Mouse (Mus musculus) kidney, postnatal 0 days (tissue): ENCODE results near the gene Prdm12. TPM values are rescaled to one million over a fixed set of nuclear protein-coding genes. Genes with fewer than 3 reads are reported as not detected.

Experiments used
- ATAC-seq: fragments of 200-750 bp; cut with Nextera tagmentation; replicated peaks from 2 replicates; pipeline ENCODE4 v1.8.0; 2017; ENCODE audit warnings: low read depth, moderate number of reproducible peaks, moderate TSS enrichment, moderate library complexity; ENCODE audit not compliant: low FRiP score
- DNase-seq: peaks from one replicate; pipeline ENCODE4 v3.0.0-alpha.2; 2016; ENCODE audit warnings: low spot score
- H3K27ac ChIP-seq: fragments of 300-500 bp; sonication (generic); 2 replicates; pipeline ENCODE4 v1.5.1; 2014; ENCODE audit warnings: mild to moderate bottlenecking
- H3K27me3 ChIP-seq: fragments of 300-500 bp; sonication (generic); 2 replicates; pipeline ENCODE4 v1.6.1; 2014; ENCODE audit warnings: low read length, mixed read lengths; ENCODE audit not compliant: insufficient read depth
- H3K36me3 ChIP-seq: fragments of 300-500 bp; sonication (generic); 2 replicates; pipeline ENCODE4 v1.6.1; 2014; ENCODE audit warnings: low read length, mixed read lengths; ENCODE audit not compliant: insufficient read depth
- H3K4me1 ChIP-seq: fragments of 300-500 bp; sonication (generic); replicated peaks from 2 replicates; pipeline ENCODE4 v1.6.1; 2014; ENCODE audit warnings: antibody characterized with exemption, low read length, mixed read lengths; ENCODE audit not compliant: insufficient read depth
- H3K4me2 ChIP-seq: fragments of 300-500 bp; sonication (generic); 2 replicates; pipeline ENCODE4 v1.6.1; 2014; ENCODE audit warnings: mild to moderate bottlenecking, low read length, moderate library complexity, mixed read lengths
- H3K4me3 ChIP-seq: fragments of 300-500 bp; sonication (generic); replicated peaks from 2 replicates; pipeline ENCODE4 v1.5.1; 2014; ENCODE audit warnings: low read depth, low read length
- H3K9ac ChIP-seq: fragments of 300-500 bp; sonication (generic); 2 replicates; pipeline ENCODE4 v1.6.1; 2014; ENCODE audit warnings: low read depth, low read length
- H3K9me3 ChIP-seq: fragments of 300-500 bp; sonication (generic); replicated peaks from 2 replicates; pipeline ENCODE4 v1.6.1; 2016; ENCODE audit warnings: low read length, inconsistent platforms, mixed read lengths
- CTCF ChIP-seq: IDR thresholded peaks from 2 replicates; pipeline ENCODE4 v1.5.1; 2016; ENCODE audit warnings: antibody characterized with exemption, low read depth, mild to moderate bottlenecking, moderate library complexity
- WGBS: fragments of 180-500 bp; shearing (Covaris S2); extraction: QIAGEN DNeasy Blood & Tissue Kit; methylation state at CpG from one replicate; pipeline ENCODE4 v1.1.7; 2014; 5-methylcytosine and 5-hydroxymethylcytosine counted together
- microRNA-seq: library from miRNA; unstranded; fragments of <30 nt; microRNA quantifications from one replicate; pipeline ENCODE4, GENCODE M21; 2016
- polyA plus RNA-seq: library from polyadenylated mRNA; unstranded; fragments of >200 nt; fragmentation: Nextera tagmentation; extraction: Ambion mirVana; gene quantifications from 2 replicates; pipeline ENCODE4 v1.2.1, GENCODE M21; 2015

Prdm12 gene
- polyA plus RNA-seq, 1 experiment from 2014 or later = not detected

- no peak for ATAC-seq
- Histone ChIP-seq H3K9me3 (no peaks in the 10 kb centered on the region), H3K27me3 (no peaks in the 10 kb centered on the region), H3K4me3 (no peak overlapping the region), H3K27ac (no peak overlapping the region), H3K4me1 (no peaks in the 10 kb centered on the region), H3K9ac (no peak overlapping the region), H3K36me3 (peaks cover 6% of the 10 kb centered on the region; the same call in 1 of the 2 replicates), H3K4me2 (no peak overlapping the region)
- 44% methylated on average over 7 of the region's 7 CpGs for WGBS
- no peak for DNase-seq
- peak; percentile 58 for TF ChIP-seq CTCF
These were observed 61.0 kb downstream of the Prdm12 start for GRCm38 (mm10) chr2:31700545-31701446.

GRCm38 (mm10) chr2:31703226-31703625, 63.4 kb downstream of the Prdm12 start:
- ATAC-seq (no peak), DNase-seq (no peak)
- TF ChIP-seq CTCF = no peak
- Histone ChIP-seq H3K4me1 (no peaks in the 10 kb centered on the region), H3K9ac (no peak overlapping the region), H3K27me3 (no peaks in the 10 kb centered on the region), H3K4me3 (no peak overlapping the region), H3K27ac (no peak overlapping the region), H3K36me3 (peaks cover 4% of the 10 kb centered on the region; the same call in 1 of the 2 replicates), H3K4me2 (no peak overlapping the region), H3K9me3 (no peaks in the 10 kb centered on the region)

Small RNAs within 50 kb of the gene (microRNA-seq; reads per million reads assigned to microRNA genes)
- gene Mir6998 = not detected

Other genes starting within 250 kb of the Prdm12 start
- gene Ass1, start 169.8 kb upstream of the Prdm12 start, polyA plus RNA-seq = 319 and 427 TPM in 2 replicates
- gene Fubp3, start 67.4 kb upstream of the Prdm12 start, polyA plus RNA-seq = 83.2 and 87.5 TPM in 2 replicates
- 35.9 and 41.8 TPM in 2 replicates for gene Exosc2, start 30.7 kb downstream of the Prdm12 start, polyA plus RNA-seq
- gene Abl1, start 48.3 kb downstream of the Prdm12 start, polyA plus RNA-seq = 24.1 and 26.5 TPM in 2 replicates
- 0.08 TPM in 2 replicates for gene Qrfp, start 170.5 kb downstream of the Prdm12 start, polyA plus RNA-seq
- gene Fibcd1, start 206.0 kb downstream of the Prdm12 start, polyA plus RNA-seq = 0.75 and 0.89 TPM in 2 replicates
- gene Lamc3, start 247.3 kb downstream of the Prdm12 start, polyA plus RNA-seq = 2.8 TPM in 2 replicates